Mouse (Mus musculus): Measurements from ENCODE around the gene Rb1. TPM values are rescaled to one million over a fixed set of nuclear protein-coding genes. Genes with fewer than 3 reads are reported as not detected.

Gene Rb1
- polyA plus RNA-seq, 2 experiments from 2014 or later, result 12.1 to 92.0 TPM

GRCm38 (mm10) chr14:73145531-73145930 lies 180.1 kb downstream of the Rb1 start:
- ATAC-seq, result no peak

DNA sequence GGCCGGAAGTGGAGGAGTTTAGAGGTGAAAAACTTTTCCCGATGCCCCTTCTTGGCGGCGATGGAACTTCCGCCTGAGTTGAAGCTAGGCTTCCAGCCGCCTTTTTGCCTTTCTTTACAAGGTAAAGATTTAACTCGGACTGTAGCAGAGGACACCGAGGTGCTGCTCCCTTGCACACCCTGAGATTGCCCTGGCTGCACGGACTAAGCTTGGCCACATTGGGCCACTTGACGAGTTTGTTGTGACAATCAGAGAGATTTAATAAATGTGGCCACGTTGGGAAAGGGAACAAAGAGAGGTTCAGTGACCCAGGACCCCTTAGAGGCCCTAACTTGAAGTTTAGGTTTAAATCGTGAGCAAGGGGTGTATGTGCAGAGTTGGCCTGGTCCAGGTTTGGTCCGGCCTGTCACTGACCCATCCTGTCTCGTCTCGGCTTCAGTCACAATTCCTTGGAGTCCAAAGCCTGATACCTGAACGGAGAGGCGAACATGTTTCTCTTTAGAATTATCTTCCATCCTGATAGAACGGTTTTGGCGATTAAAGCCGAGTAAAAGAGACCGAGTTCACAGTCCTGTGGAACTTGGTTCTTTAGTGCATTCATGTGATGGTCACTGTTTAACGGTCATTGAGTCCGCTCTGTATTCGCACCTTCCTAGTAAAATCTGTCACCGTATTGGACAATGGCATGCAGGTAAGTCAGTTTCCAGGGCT lies 181.8 kb downstream of the Rb1 start:
- ATAC-seq, result peak; percentile 14

GRCm38 (mm10) chr14:73142896-73143709 lies 182.5 kb downstream of the Rb1 start:
- peak; percentile 73 for ATAC-seq

GRCm38 (mm10) chr14:73142421-73142895 lies 183.2 kb downstream of the Rb1 start:
- no peak for ATAC-seq

GRCm38 (mm10) chr14:73141800-73142199 lies 183.8 kb downstream of the Rb1 start:
- ATAC-seq, result no peak

- no peak for ATAC-seq
These were observed 185.8 kb downstream of the Rb1 start for GRCm38 (mm10) chr14:73139866-73140265.

GRCm38 (mm10) chr14:73138483-73138882 lies 187.1 kb downstream of the Rb1 start:
- ATAC-seq, result no peak

DNA sequence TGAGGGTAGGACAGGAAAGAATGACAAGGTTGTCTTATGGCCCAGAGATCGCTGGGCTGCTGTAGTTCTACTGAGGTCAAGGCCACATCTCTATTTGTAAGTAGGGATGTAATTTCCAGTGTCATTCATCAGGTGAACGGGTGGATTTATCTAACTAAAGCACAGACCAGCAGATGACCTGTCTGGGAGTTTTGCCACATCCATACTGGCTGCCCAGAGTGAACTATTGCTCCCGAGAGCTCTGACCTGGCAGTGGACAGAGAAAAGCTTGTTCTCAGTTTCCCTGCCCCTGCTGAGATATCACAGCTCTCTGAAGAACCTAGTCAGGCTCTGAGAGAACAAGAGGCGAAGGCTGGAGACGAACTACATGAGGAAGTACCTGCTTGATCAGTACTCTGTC lies 188.4 kb downstream of the Rb1 start:
- ATAC-seq, result no peak

Other genes starting within 250 kb of the Rb1 start
- 10 to 100 TPM; 55.7 to 64.9 TPM for gene Rcbtb2, start 202.8 kb downstream of the Rb1 start, polyA plus RNA-seq (2017; shearing (Covaris generic))
- 10 to 100 TPM; 41.7 to 50.0 TPM for gene Lpar6, start 87.9 kb downstream of the Rb1 start, polyA plus RNA-seq (2017; shearing (Covaris generic))
- gene Itm2b, start 59.5 kb upstream of the Rb1 start, polyA plus RNA-seq (2017; shearing (Covaris generic)), result 1,000 to 10,000 TPM in 1 of 2 experiments, 100 to 1,000 TPM in 1; 963 to 1,015 TPM
- 10 to 100 TPM; 56.3 to 65.1 TPM for gene Med4, start 184.2 kb upstream of the Rb1 start, polyA plus RNA-seq (2017; shearing (Covaris generic))
- 10 to 100 TPM; 85.1 to 91.6 TPM for gene Sucla2, start 199.5 kb upstream of the Rb1 start, polyA plus RNA-seq (2017; shearing (Covaris generic))
- 1 to 10 TPM; 2.2 to 2.5 TPM for gene Nudt15, start 222.4 kb upstream of the Rb1 start, polyA plus RNA-seq (2017; shearing (Covaris generic))